Mouse (Mus musculus): Measurements from ENCODE around the gene Ticrr. TPM values are rescaled to one million over a fixed set of nuclear protein-coding genes. Genes with fewer than 3 reads are reported as not detected.
A peak's percentile ranks its signal among the peaks of the same experiment; 100 is the strongest.

Gene Ticrr
- polyA plus RNA-seq, 1 experiment from 2014 or later: 19.7 TPM

GRCm38 (mm10) chr7:79710831-79711230, 50.8 kb downstream of the Ticrr start:
- Histone ChIP-seq H3K27me3 (ENCODE audit: low read depth, poor library complexity, severe bottlenecking) (peaks cover 38% of the 10 kb centered on the region), H3K9me3 (replicated peaks) (no peaks in the 10 kb centered on the region), H3K36me3 (peaks cover 47% of the 10 kb centered on the region), H3K4me3 (peak overlapping the region; percentile 54), H3K4me1 (peaks cover 24% of the 10 kb centered on the region), H3K27ac (no peak overlapping the region)
- WGBS: 26% methylated on average over 17 of the region's 17 CpGs
- DNase-seq (ENCODE audit: low spot score): no peak

DNA sequence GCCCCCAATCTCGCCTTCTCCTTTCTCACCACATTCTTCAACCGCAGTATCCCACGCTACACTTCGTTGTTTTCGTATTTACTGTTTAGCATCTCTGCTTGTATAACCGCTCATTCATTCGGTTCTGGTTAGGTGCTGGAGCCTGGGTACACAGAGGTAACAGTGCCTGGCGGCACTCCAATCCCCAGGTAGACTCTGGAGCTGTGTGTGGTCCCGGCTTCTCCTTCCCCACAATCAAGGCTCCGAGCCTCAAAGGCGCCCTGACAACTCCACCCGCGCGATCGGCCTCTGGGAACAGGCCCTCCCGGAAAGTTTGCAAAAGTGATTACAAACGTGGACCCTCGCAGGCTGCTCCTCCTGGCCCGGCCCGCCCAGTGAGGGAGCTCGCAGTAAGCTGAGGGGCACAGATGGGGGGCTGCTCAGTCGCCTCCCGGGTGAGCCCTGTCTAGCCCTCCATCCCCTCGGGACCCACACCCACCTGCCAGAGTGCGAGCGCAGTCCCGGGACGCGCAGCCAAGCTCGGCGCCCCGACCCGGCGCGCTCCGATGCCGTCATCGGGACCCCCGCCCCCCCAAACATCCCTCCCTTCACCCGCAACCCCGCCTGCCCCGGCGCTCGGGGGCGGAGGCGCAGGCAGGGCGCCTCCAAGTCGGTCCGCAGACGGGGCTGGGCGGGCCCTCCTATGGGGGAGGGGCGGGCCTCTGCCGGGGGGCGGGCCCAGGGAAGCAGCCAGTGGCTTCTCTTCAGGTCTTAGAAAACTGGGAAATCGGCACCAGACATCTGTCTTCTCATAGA, 55.4 kb downstream of the Ticrr start, which contains the start of gene Kif7:
Kif7 (minus strand) TSS at position 534 of the 795 bp plus-strand sequence.
- peak; percentile 94 for DNase-seq (ENCODE audit: low spot score)
- H3K4me3 ChIP-seq: peak within 1 kb of the TSS; percentile 92
- peaks cover 22% of the 10 kb centered on the region for H3K4me1 ChIP-seq
- H3K27ac ChIP-seq: peak within 1 kb of the TSS; percentile 87
- peaks cover 32% of the 10 kb centered on the region for H3K27me3 ChIP-seq (ENCODE audit: low read depth, poor library complexity, severe bottlenecking)
- no peaks in the 10 kb centered on the region for H3K9me3 ChIP-seq (replicated peaks)
- H3K36me3 ChIP-seq: peaks cover 14% of the 10 kb centered on the region
- under 1% methylated on average over 40 of the region's 55 CpGs for WGBS

- H3K27me3 ChIP-seq (ENCODE audit: low read depth, poor library complexity, severe bottlenecking): peaks cover 63% of the 10 kb centered on the region
- no peaks in the 10 kb centered on the region for H3K36me3 ChIP-seq
- DNase-seq (ENCODE audit: low spot score): peak; percentile 75
- peak overlapping the region; percentile 73 for H3K4me3 ChIP-seq
- peak overlapping the region; percentile 82 for H3K27ac ChIP-seq
- peaks cover 13% of the 10 kb centered on the region for H3K4me1 ChIP-seq
- WGBS: under 1% methylated on average over 48 of the region's 48 CpGs
- H3K9me3 ChIP-seq (replicated peaks): no peaks in the 10 kb centered on the region
These were observed 61.5 kb downstream of the Ticrr start for GRCm38 (mm10) chr7:79721386-79721977.

GRCm38 (mm10) chr7:79727091-79727490, 67.1 kb downstream of the Ticrr start:
- H3K4me1 ChIP-seq: peaks cover 6% of the 10 kb centered on the region
- H3K27me3 ChIP-seq (ENCODE audit: low read depth, poor library complexity, severe bottlenecking): peaks cover 66% of the 10 kb centered on the region
- H3K4me3 ChIP-seq: no peak overlapping the region
- 20% methylated on average over 2 of the region's 2 CpGs for WGBS
- peak; percentile 65 for DNase-seq (ENCODE audit: low spot score)
- H3K9me3 ChIP-seq (replicated peaks): no peaks in the 10 kb centered on the region
- H3K27ac ChIP-seq: no peak overlapping the region
- H3K36me3 ChIP-seq: no peaks in the 10 kb centered on the region

DNA sequence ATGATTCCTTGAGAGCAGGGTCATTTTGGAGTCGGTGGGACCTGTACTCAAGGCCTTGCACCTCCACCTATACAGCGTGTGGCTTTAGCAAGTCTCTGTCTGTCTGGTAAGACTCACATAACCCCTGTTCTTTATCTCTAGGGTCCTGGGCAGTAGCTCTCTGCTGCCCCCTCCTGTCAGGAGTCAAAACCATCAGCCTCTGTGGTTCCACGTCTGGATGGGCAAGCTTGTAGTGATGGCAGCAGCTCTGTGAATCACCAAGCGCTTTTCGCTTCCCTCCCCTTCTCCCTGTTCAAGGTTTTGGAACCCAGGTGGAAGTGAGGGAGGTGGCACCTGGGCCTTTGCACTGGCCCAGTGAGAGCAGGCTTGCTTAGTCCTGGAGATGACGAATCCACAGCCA, 68.2 kb downstream of the Ticrr start:
- no peaks in the 10 kb centered on the region for H3K9me3 ChIP-seq (replicated peaks)
- 29% methylated on average over 6 of the region's 6 CpGs for WGBS
- H3K27me3 ChIP-seq (ENCODE audit: low read depth, poor library complexity, severe bottlenecking): peaks cover 55% of the 10 kb centered on the region
- H3K4me3 ChIP-seq: no peak overlapping the region
- peaks cover 5% of the 10 kb centered on the region; the same call in 1 of the 2 replicates for H3K4me1 ChIP-seq
- peak; percentile 77 for DNase-seq (ENCODE audit: low spot score)
- H3K27ac ChIP-seq: no peak overlapping the region
- H3K36me3 ChIP-seq: no peaks in the 10 kb centered on the region

GRCm38 (mm10) chr7:79729169-79729568, 69.2 kb downstream of the Ticrr start:
- peaks cover 5% of the 10 kb centered on the region; the same call in 1 of the 2 replicates for H3K4me1 ChIP-seq
- no peaks in the 10 kb centered on the region for H3K9me3 ChIP-seq (replicated peaks)
- WGBS: 11% methylated on average over 8 of the region's 8 CpGs
- DNase-seq (ENCODE audit: low spot score): peak; percentile 86
- H3K36me3 ChIP-seq: no peaks in the 10 kb centered on the region
- H3K4me3 ChIP-seq: no peak overlapping the region
- H3K27ac ChIP-seq: no peak overlapping the region
- peaks cover 48% of the 10 kb centered on the region for H3K27me3 ChIP-seq (ENCODE audit: low read depth, poor library complexity, severe bottlenecking)

- Histone ChIP-seq H3K27ac (no peak overlapping the region), H3K9me3 (replicated peaks) (no peaks in the 10 kb centered on the region), H3K4me3 (no peak overlapping the region), H3K27me3 (ENCODE audit: low read depth, poor library complexity, severe bottlenecking) (peaks cover 48% of the 10 kb centered on the region), H3K36me3 (no peaks in the 10 kb centered on the region), H3K4me1 (peaks cover 5% of the 10 kb centered on the region; the same call in 1 of the 2 replicates)
- WGBS: 69% methylated on average over 11 of the region's 11 CpGs
- no peak for DNase-seq (ENCODE audit: low spot score)
These were observed 69.9 kb downstream of the Ticrr start for GRCm38 (mm10) chr7:79729743-79730370.

GRCm38 (mm10) chr7:79731438-79731837, 71.4 kb downstream of the Ticrr start:
- H3K9me3 ChIP-seq (replicated peaks): no peaks in the 10 kb centered on the region
- DNase-seq (ENCODE audit: low spot score): no peak
- peaks cover 37% of the 10 kb centered on the region for H3K27me3 ChIP-seq (ENCODE audit: low read depth, poor library complexity, severe bottlenecking)
- WGBS: 89% methylated on average over 13 of the region's 13 CpGs
- H3K4me1 ChIP-seq: peaks cover 5% of the 10 kb centered on the region; the same call in 1 of the 2 replicates
- no peaks in the 10 kb centered on the region for H3K36me3 ChIP-seq
- no peak overlapping the region for H3K27ac ChIP-seq
- no peak overlapping the region for H3K4me3 ChIP-seq

DNA sequence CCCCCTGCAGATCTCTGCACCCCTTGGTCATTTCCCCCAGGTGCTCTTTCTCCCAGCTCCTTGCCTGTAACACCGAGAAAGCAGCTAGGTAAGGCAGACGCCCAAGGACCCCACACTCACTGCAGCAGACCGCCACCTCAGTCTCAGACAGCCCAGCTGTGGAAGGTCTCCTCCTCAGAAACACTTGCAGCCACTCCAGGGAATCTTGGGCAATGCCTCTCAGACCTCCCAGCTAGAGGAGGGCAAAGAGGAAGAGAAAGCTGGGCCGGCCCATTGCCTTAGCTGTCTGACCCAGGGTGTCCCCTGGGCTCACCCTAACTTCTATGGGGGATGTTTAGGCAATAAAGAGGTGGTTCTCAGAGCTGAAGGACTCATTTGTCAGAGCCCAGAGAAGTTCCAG, 72.6 kb downstream of the Ticrr start, which contains the start of gene Plin1:
Plin1 (minus strand) TSS at position 282 of the 400 bp plus-strand sequence.
- DNase-seq (ENCODE audit: low spot score): no peak
- Histone ChIP-seq H3K9me3 (replicated peaks) (no peaks in the 10 kb centered on the region), H3K4me1 (peaks cover 5% of the 10 kb centered on the region; the same call in 1 of the 2 replicates), H3K27me3 (ENCODE audit: low read depth, poor library complexity, severe bottlenecking) (peaks cover 36% of the 10 kb centered on the region), H3K27ac (no peak within 1 kb of the TSS), H3K36me3 (peaks cover 10% of the 10 kb centered on the region), H3K4me3 (no peak within 1 kb of the TSS)
- WGBS: 57% methylated on average over 4 of the region's 4 CpGs

GRCm38 (mm10) chr7:79734563-79734962, 74.6 kb downstream of the Ticrr start:
- WGBS: 85% methylated on average over 8 of the region's 8 CpGs
- Histone ChIP-seq H3K27ac (no peak overlapping the region), H3K36me3 (peaks cover 13% of the 10 kb centered on the region)

DNA sequence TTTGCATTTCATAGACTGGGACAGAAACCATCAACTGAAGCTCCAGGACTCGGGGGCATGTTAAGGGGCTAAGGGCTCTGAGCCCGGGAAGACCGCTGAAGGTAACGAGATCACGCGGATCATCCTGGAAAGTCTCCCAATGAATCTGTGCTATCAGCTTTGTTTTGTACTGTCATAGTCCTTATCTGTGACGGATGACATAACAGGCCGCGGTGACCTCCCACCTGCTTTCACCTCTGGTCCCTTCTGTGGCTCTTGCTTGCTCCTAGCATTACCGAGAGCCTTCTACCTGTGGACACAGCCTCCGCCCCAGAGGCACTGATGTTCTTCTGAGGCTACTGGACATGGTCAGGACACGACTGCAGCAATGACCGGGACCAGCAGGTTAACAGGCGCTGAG, 76.5 kb downstream of the Ticrr start:
- no peak overlapping the region for H3K4me3 ChIP-seq
- WGBS: 93% methylated on average over 14 of the region's 14 CpGs
- peaks cover 5% of the 10 kb centered on the region for H3K27me3 ChIP-seq (ENCODE audit: low read depth, poor library complexity, severe bottlenecking)
- no peak for DNase-seq (ENCODE audit: low spot score)
- H3K9me3 ChIP-seq (replicated peaks): no peaks in the 10 kb centered on the region
- no peaks in the 10 kb centered on the region for H3K4me1 ChIP-seq
- peaks cover 13% of the 10 kb centered on the region for H3K36me3 ChIP-seq
- no peak overlapping the region for H3K27ac ChIP-seq

More at GRCm38 (mm10) chr7:79734563-79734962, 74.6 kb downstream of the Ticrr start:
- DNase-seq (ENCODE audit: low spot score): no peak
- no peaks in the 10 kb centered on the region; the same call in 1 of the 2 replicates for H3K4me1 ChIP-seq
- H3K27me3 ChIP-seq (ENCODE audit: low read depth, poor library complexity, severe bottlenecking): peaks cover 22% of the 10 kb centered on the region
- H3K9me3 ChIP-seq (replicated peaks): no peaks in the 10 kb centered on the region
- no peak overlapping the region for H3K4me3 ChIP-seq

DNA sequence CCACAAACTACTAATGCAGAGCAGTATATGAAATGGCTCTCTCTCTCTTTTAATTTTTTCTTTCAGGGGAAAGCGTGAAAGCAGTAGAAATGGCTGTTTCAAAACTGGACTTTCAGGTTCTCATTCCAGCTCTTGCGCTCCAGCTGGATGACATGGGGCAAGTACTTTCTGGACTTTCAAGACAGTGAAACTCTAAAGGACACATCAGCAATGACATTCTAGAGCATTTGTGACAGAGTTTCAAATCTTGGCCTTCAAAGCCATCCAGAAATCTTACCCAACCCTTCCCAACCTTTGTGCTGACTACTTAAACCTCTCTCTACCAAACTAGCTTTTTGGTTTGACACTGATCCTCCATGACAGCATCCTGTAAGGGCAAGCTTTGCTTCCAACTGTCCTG, 78.9 kb downstream of the Ticrr start:
- Histone ChIP-seq H3K9me3 (replicated peaks) (no peaks in the 10 kb centered on the region), H3K4me1 (peaks cover 15% of the 10 kb centered on the region), H3K27ac (no peak overlapping the region), H3K36me3 (peaks cover 13% of the 10 kb centered on the region), H3K4me3 (no peak overlapping the region), H3K27me3 (ENCODE audit: low read depth, poor library complexity, severe bottlenecking) (no peaks in the 10 kb centered on the region)
- DNase-seq (ENCODE audit: low spot score): no peak
- 97% methylated on average over 2 of the region's 2 CpGs for WGBS

DNA sequence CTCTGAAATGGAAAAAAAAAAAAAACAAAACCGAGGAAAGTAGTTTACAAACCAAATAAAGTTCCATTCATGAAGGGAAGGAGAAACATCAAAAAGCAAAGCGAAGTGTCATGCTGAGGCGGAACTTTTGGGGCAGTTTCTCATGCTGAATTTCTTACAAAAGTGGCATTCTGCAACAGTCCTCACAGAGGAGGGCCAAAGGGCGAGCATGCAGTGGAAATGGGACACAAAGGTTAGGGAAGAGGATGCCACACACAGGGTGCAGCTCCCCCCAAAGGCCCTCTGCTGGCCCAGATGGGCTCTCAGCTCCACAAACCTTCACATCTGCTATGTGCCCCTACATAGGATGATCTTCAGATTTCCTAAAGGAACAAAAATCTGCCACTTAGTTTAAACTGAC, 80.3 kb downstream of the Ticrr start:
- WGBS: 83% methylated on average over 4 of the region's 4 CpGs
- Histone ChIP-seq H3K27me3 (ENCODE audit: low read depth, poor library complexity, severe bottlenecking) (no peaks in the 10 kb centered on the region), H3K4me1 (peaks cover 15% of the 10 kb centered on the region)

More for the DNA sequence above, 80.3 kb downstream of the Ticrr start:
- no peak for DNase-seq (ENCODE audit: low spot score)
- Histone ChIP-seq H3K9me3 (replicated peaks) (no peaks in the 10 kb centered on the region), H3K36me3 (peaks cover 13% of the 10 kb centered on the region), H3K4me3 (no peak overlapping the region), H3K27ac (no peak overlapping the region)

Data from limb, embryonic 10.5 days (tissue).